Mouse (Mus musculus) neural tube, embryonic 11.5 days (tissue): Measurements from ENCODE around the gene Etnk1. TPM values are rescaled to one million over a fixed set of nuclear protein-coding genes. Genes with fewer than 3 reads are reported as not detected.

Source experiments
- ATAC-seq: fragments of 200-750 bp; cut with Nextera tagmentation; 2 replicates; pipeline ENCODE4 v1.8.0; 2017; ENCODE audit warnings: moderate number of reproducible peaks, mild to moderate bottlenecking, moderate TSS enrichment, moderate library complexity; ENCODE audit not compliant: insufficient read depth, low FRiP score, low TSS enrichment
- DNase-seq: peaks from one replicate; pipeline ENCODE4 v3.0.0-alpha.2; 2015; ENCODE audit warnings: low spot score
- H3K27ac ChIP-seq: fragments of 300-500 bp; sonication (generic); 2 replicates; pipeline ENCODE4 v1.5.1; 2014; ENCODE audit warnings: low read depth, mild to moderate bottlenecking, low read length
- H3K27me3 ChIP-seq: fragments of 300-500 bp; sonication (generic); 2 replicates; pipeline ENCODE4 v1.6.1; 2014; ENCODE audit warnings: mild to moderate bottlenecking, low read length, mixed read lengths; ENCODE audit not compliant: control insufficient read depth, insufficient read depth
- H3K36me3 ChIP-seq: fragments of 300-500 bp; sonication (generic); 2 replicates; pipeline ENCODE4 v1.6.1; 2014; ENCODE audit warnings: mild to moderate bottlenecking, low read length, moderate library complexity, mixed read lengths; ENCODE audit not compliant: control insufficient read depth, insufficient read depth
- H3K4me1 ChIP-seq: fragments of 300-500 bp; sonication (generic); 2 replicates; pipeline ENCODE4 v1.6.1; 2014; ENCODE audit warnings: low read length, mixed read lengths; ENCODE audit not compliant: control insufficient read depth, insufficient read depth
- H3K4me2 ChIP-seq: fragments of 300-500 bp; sonication (generic); 2 replicates; pipeline ENCODE4 v1.6.1; 2014; ENCODE audit warnings: low read depth, mild to moderate bottlenecking, moderate library complexity
- H3K4me3 ChIP-seq: fragments of 300-500 bp; sonication (generic); 2 replicates; pipeline ENCODE4 v1.5.1; 2014; ENCODE audit warnings: low read depth, low read length
- H3K9ac ChIP-seq: fragments of 300-500 bp; sonication (generic); 2 replicates; pipeline ENCODE4 v1.6.1; 2014; ENCODE audit warnings: mild to moderate bottlenecking, low read length
- H3K9me3 ChIP-seq: fragments of 300-500 bp; sonication (generic); 2 replicates; pipeline ENCODE4 v1.6.1; 2016; ENCODE audit warnings: low read length; ENCODE audit not compliant: control insufficient read depth
- WGBS: fragments of 180-500 bp; shearing (Covaris S2); extraction: QIAGEN DNeasy Blood & Tissue Kit; methylation state at CpG from one replicate; pipeline ENCODE4 v1.1.7; 2014; 5-methylcytosine and 5-hydroxymethylcytosine counted together
- polyA plus RNA-seq: library from polyadenylated mRNA; unstranded; fragments of >200 nt; fragmentation: Nextera tagmentation; extraction: Ambion mirVana; gene quantifications from 2 replicates; pipeline ENCODE4 v1.2.1, GENCODE M21; 2014

Etnk1 gene
- polyA plus RNA-seq: 35.0 and 37.0 TPM in 2 replicates

- DNase-seq: peak; percentile 96
- Histone ChIP-seq H3K9ac (peak within 1 kb of the TSS; percentile 84), H3K27me3 (no peaks in the 10 kb centered on the region), H3K4me2 (peak within 1 kb of the TSS; percentile 76), H3K27ac (peak within 1 kb of the TSS; percentile 90), H3K4me1 (peaks cover 3% of the 10 kb centered on the region; the same call in 1 of the 2 replicates), H3K36me3 (no peaks in the 10 kb centered on the region), H3K9me3 (no peaks in the 10 kb centered on the region), H3K4me3 (peak within 1 kb of the TSS; percentile 79)
- WGBS: under 1% methylated on average over 77 of the region's 81 CpGs
- ATAC-seq: peak; percentile 96
Measured at GRCm38 (mm10) chr6:143166452-143167357, at the start of gene Etnk1. Gene Etnk1 (plus strand): TSS chr6:143167221.

GRCm38 (mm10) chr6:143119325-143119724, 47.7 kb upstream of the Etnk1 start:
- DNase-seq (no peak), ATAC-seq (no peak)
- Histone ChIP-seq H3K36me3 (no peaks in the 10 kb centered on the region), H3K4me1 (no peaks in the 10 kb centered on the region), H3K9ac (no peak overlapping the region), H3K27ac (no peak overlapping the region), H3K27me3 (no peaks in the 10 kb centered on the region), H3K4me3 (no peak overlapping the region), H3K4me2 (no peak overlapping the region), H3K9me3 (no peaks in the 10 kb centered on the region)
- 91% methylated on average over 6 of the region's 6 CpGs for WGBS

- Histone ChIP-seq H3K4me3 (no peak overlapping the region), H3K4me1 (no peaks in the 10 kb centered on the region), H3K36me3 (no peaks in the 10 kb centered on the region), H3K27me3 (no peaks in the 10 kb centered on the region), H3K9me3 (no peaks in the 10 kb centered on the region), H3K27ac (no peak overlapping the region), H3K9ac (no peak overlapping the region), H3K4me2 (no peak overlapping the region)
- ATAC-seq: no peak
- no peak for DNase-seq
Measured at GRCm38 (mm10) chr6:143125721-143126120, 41.3 kb upstream of the Etnk1 start.

DNA sequence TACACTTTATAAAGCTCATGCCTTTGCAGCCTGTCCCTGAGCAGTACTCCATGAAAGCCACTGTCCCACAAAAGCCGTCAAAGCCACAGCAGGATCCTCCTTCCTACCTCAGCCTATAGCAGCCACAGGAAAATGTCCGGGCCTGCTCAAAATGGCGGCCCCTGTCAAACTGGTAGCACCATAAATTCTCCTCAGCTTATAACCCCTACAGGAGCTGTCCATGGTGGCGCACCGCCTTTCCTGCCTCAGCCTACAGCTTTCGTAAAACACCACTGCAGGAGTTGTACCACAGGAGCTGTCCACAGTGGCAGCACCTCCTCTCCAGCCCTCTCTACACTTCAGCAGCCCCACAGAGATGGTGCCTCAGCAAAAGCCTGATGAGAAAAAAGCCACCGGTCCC, 37.6 kb upstream of the Etnk1 start:
- H3K36me3 ChIP-seq: no peaks in the 10 kb centered on the region
- H3K9ac ChIP-seq: no peak overlapping the region
- no peaks in the 10 kb centered on the region for H3K4me1 ChIP-seq
- H3K27me3 ChIP-seq: no peaks in the 10 kb centered on the region
- no peak for ATAC-seq
- WGBS: 91% methylated on average over 7 of the region's 7 CpGs
- H3K9me3 ChIP-seq: no peaks in the 10 kb centered on the region
- H3K27ac ChIP-seq: no peak overlapping the region
- no peak overlapping the region for H3K4me2 ChIP-seq
- DNase-seq: no peak
- no peak overlapping the region for H3K4me3 ChIP-seq

DNA sequence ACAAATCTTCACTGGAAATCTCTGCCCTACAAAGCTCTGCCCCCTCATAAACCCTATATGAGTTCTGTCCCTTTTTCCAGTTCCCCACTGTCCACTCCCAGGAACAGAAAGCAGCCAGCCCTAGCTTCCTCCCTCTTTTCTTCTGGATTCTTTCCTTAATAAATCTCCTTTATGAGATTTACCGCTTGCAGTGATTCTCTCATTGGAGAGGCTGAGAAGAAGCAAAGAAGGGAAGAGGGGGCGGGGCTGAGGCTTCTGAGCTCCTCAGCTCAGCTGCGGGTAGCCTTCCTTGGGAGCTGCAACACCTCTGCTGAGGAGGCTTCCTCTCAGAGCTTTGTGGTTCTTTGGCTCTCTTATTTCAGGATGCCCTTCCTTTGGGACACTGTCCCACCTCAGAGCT, 37.1 kb upstream of the Etnk1 start:
- Histone ChIP-seq H3K4me1 (no peaks in the 10 kb centered on the region), H3K27ac (no peak overlapping the region), H3K4me3 (no peak overlapping the region), H3K4me2 (no peak overlapping the region), H3K9ac (no peak overlapping the region), H3K27me3 (no peaks in the 10 kb centered on the region), H3K36me3 (no peaks in the 10 kb centered on the region), H3K9me3 (no peaks in the 10 kb centered on the region)
- DNase-seq (no peak), ATAC-seq (no peak)
- WGBS: 71% methylated on average over 3 of the region's 3 CpGs

DNA sequence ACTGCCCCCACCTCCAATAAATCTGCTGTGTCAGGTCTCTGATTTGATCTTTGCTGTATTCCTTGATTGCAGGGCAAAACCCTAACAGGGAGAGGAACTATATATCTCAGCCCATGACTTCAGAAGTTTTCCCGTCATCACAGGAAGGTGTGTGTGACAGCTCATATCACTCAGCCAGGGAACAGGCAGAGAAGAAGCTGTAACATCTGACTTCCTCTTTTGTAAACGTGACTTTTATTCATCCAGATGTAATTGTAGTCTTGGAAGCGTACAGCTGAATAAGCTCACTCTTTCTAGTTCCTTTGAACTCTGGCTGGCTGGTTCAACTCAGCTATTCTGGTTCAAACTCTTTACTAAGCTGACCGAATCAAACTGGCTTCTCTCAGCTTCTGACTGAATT, 36.6 kb upstream of the Etnk1 start:
- no peaks in the 10 kb centered on the region for H3K27me3 ChIP-seq
- no peak overlapping the region for H3K4me2 ChIP-seq
- DNase-seq (no peak), ATAC-seq (no peak)
- 90% methylated on average over 4 of the region's 4 CpGs for WGBS
- no peaks in the 10 kb centered on the region for H3K36me3 ChIP-seq
- H3K27ac ChIP-seq: no peak overlapping the region
- H3K4me1 ChIP-seq: no peaks in the 10 kb centered on the region
- no peak overlapping the region for H3K4me3 ChIP-seq
- no peak overlapping the region for H3K9ac ChIP-seq
- no peaks in the 10 kb centered on the region for H3K9me3 ChIP-seq

DNA sequence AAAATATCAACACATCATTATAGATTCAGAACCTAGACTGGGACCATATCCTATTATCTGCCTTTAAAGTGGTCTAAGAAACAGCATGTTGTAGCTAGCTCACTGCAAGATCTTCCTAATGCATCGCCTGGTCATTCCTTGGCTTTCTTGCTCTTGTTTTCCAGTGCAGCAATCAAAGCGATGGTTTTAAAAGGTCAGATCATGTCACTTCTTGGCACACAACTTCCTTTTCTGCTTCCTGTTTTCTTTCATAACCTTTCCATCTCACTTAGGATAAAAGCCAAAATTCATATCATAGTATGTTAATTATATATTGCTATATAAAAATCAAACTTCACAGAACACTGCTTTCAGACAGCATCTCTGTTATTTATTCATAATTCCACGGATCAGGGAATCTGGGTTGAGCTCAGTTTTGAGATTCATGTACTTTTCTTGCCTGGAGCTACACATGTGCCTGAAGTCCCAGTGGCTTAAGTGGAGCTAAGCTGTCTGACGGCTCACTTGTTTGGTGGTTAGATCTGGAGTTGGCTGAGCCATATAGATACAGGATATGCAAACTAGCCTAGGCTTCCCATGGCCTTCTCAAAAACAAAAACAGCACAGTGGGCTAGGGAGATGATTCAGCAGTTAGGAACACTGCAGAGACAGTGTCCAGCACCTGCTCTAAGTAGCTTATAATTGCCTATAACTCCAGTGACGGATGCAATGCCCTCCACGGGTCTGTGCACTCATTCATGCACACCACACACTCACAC, 34.9 kb upstream of the Etnk1 start:
- Histone ChIP-seq H3K9ac (no peak overlapping the region), H3K9me3 (no peaks in the 10 kb centered on the region), H3K4me3 (no peak overlapping the region), H3K27ac (no peak overlapping the region), H3K4me2 (no peak overlapping the region), H3K4me1 (no peaks in the 10 kb centered on the region), H3K27me3 (no peaks in the 10 kb centered on the region), H3K36me3 (no peaks in the 10 kb centered on the region)
- DNase-seq (no peak), ATAC-seq (no peak)
- WGBS: 78% methylated on average over 6 of the region's 6 CpGs

DNA sequence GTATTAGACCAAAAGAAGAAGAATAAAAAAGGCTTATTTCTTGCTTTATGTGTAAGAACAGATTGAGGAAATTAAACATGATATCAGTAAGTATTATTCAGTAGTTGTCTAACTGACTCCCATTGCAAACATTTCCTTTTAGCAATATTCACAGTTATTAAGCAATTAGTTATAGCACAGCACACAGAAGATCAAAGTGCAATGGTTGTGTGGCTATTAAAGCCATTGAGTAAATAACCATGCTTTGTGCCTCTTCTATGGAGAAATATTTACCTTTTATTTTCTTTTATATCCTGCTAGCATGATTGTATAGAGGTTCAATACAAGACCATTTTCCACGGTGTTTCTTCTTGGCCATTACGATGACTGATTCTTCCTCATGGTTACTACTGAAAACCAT, 33.9 kb upstream of the Etnk1 start:
- Histone ChIP-seq H3K4me2 (no peak overlapping the region), H3K9ac (no peak overlapping the region), H3K9me3 (no peaks in the 10 kb centered on the region), H3K4me3 (no peak overlapping the region), H3K27me3 (no peaks in the 10 kb centered on the region), H3K36me3 (no peaks in the 10 kb centered on the region), H3K27ac (no peak overlapping the region), H3K4me1 (no peaks in the 10 kb centered on the region)
- WGBS: 56% methylated on average over 2 of the region's 2 CpGs
- no peak for DNase-seq
- no peak for ATAC-seq
